ENCODE assay signal across 16 mouse cellular contexts in the genomic region with DNA sequence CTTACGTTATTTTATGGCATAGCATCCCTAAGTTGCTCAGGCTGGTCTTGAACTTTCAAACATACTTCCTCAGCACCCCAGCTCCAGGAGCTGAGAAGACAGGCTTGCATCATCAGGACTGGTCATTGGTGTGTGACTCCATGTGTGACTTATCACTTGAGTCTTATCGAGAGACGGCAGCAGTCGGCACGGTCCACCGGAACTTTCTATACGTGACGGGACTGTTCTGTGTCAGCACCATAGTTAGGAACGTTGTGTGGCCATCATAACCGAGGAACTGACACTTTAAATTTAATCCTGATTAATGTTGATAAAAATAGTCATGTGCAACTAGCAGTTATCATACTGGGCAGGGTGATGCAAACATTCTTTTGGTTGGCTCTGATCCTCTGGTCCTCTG. TPM values are rescaled to one million over a fixed set of nuclear protein-coding genes. Genes with fewer than 3 reads are reported as not detected.
"Had no signal": no experiment of that assay in that cellular context is flagged by ENCODE, and none has a peak within 500 bp of the region (broad histone marks: within the 10 kb centered on the region; RNA-seq: fewer than 3 reads in every experiment).

No protein-coding gene starts in this region.

- H3K36me3 ChIP-seq: stomach, embryonic 15.5 days had no signal

- H3K9me3 ChIP-seq: neural tube, embryonic 13.5 days; neural tube, embryonic 15.5 days; stomach, embryonic 15.5 days had no signal

- H3K27me3 ChIP-seq: neural tube, embryonic 15.5 days had no signal

- H3K27ac ChIP-seq: neural tube, embryonic 13.5 days; neural tube, embryonic 15.5 days; stomach, embryonic 15.5 days; stomach, postnatal 0 days had no signal

- H3K4me3 ChIP-seq: neural tube, embryonic 13.5 days; neural tube, embryonic 15.5 days; stomach, embryonic 15.5 days had no signal

- DNase-seq: retina, postnatal 1 day; right cerebral cortex, postnatal 14 days; right cerebral cortex, postnatal 25 days; right cerebral cortex, postnatal 4 days; spleen, adult 18-20 months; thymus, adult 18-20 months; thymus, adult 2 months; thymus, postnatal 14 days; thymus, postnatal 25 days; thymus, postnatal 36 days; thymus, postnatal 4 days had no signal

- H3K9ac ChIP-seq: neural tube, embryonic 13.5 days; neural tube, embryonic 15.5 days; stomach, embryonic 15.5 days had no signal

- H3K4me2 ChIP-seq: neural tube, embryonic 13.5 days; neural tube, embryonic 15.5 days; stomach, embryonic 15.5 days had no signal

RNA-seq across cellular contexts. Expression of gene Syt3, which starts 42.8 kb away (rescaled TPM):
- total RNA-seq: neutrophil, adult 5-6 weeks had no signal

RNA-seq across cellular contexts. Expression of gene 1700008O03Rik, which starts 44.5 kb away (rescaled TPM):
- total RNA-seq: neutrophil, adult 5-6 weeks had no signal
